Mouse (Mus musculus) lung, adult 2 months (tissue): Measurements from ENCODE around the gene Casr. TPM values are rescaled to one million over a fixed set of nuclear protein-coding genes. Genes with fewer than 3 reads are reported as not detected.

ENCODE experiments used
- DNase-seq: peaks from one replicate; pipeline ENCODE4 v3.0.0; 2022
- H3K4me1 ChIP-seq: fragments of 200-500 bp; 2 replicates; pipeline ENCODE4 v1.6.1; 2011; ENCODE audit warnings: low read length; ENCODE audit not compliant: control insufficient read depth, insufficient read depth
- H3K4me3 ChIP-seq: fragments of 200-500 bp; replicated peaks from 2 replicates; pipeline ENCODE3; 2011; ENCODE audit warnings: low read depth, mild to moderate bottlenecking, control low read depth, low read length; ENCODE audit errors: extremely low read depth
- CTCF ChIP-seq: fragments of 200-500 bp; IDR thresholded peaks from 2 replicates; pipeline ENCODE4 v1.5.1; 2011; ENCODE audit warnings: mild to moderate bottlenecking, low read length, control low read depth; ENCODE audit not compliant: insufficient read depth
- POLR2A ChIP-seq: fragments of 200-500 bp; IDR thresholded peaks from 2 replicates; pipeline ENCODE4 v1.6.1; 2011; ENCODE audit warnings: low read depth, mild to moderate bottlenecking, control low read depth, low read length, borderline replicate concordance; ENCODE audit errors: extremely low read depth
- WGBS: fragments of 180-500 bp; shearing (Covaris S2); methylation state at CpG from one replicate; pipeline ENCODE4 v1.1.7; 2018; 5-methylcytosine and 5-hydroxymethylcytosine counted together
- polyA plus RNA-seq: library from polyadenylated mRNA; depleted of rRNA; stranded (reverse); fragments of >200 nt; gene quantifications from 2 replicates; pipeline ENCODE4 v1.2.3, GENCODE M21; 2012

Gene Casr
- polyA plus RNA-seq, 1 experiment: 0.07 TPM

GRCm38 (mm10) chr16:36553624-36554023 is 8.3 kb downstream of the Casr start:
- DNase-seq: no peak
- no peak overlapping the region for H3K4me3 ChIP-seq
- WGBS: 95% methylated on average over 3 of the region's 3 CpGs
- 0 out of 2 replicates have a peak, but pooled peaks have one; percentile 7 for TF ChIP-seq CTCF
- no peak for TF ChIP-seq POLR2A
- H3K4me1 ChIP-seq: no peaks in the 10 kb centered on the region

- no peak for TF ChIP-seq CTCF
- TF ChIP-seq POLR2A: no peak
- no peak for DNase-seq
- H3K4me3 ChIP-seq: no peak overlapping the region
- H3K4me1 ChIP-seq: no peaks in the 10 kb centered on the region
- WGBS: 59% methylated on average over 4 of the region's 4 CpGs
Observed at GRCm38 (mm10) chr16:36545333-36545732, 16.6 kb downstream of the Casr start.

- WGBS: 60% methylated on average over 3 of the region's 3 CpGs
- DNase-seq: no peak
- no peak overlapping the region for H3K4me3 ChIP-seq
- no peak for TF ChIP-seq POLR2A
- TF ChIP-seq CTCF: no peak
- H3K4me1 ChIP-seq: no peaks in the 10 kb centered on the region
Observed at GRCm38 (mm10) chr16:36543091-36543490, 18.9 kb downstream of the Casr start.

- Histone ChIP-seq H3K4me1 (no peaks in the 10 kb centered on the region), H3K4me3 (no peak overlapping the region)
- WGBS: 61% methylated on average over 6 of the region's 6 CpGs
- TF ChIP-seq CTCF (no peak), POLR2A (no peak)
- no peak for DNase-seq
Observed at GRCm38 (mm10) chr16:36540834-36541233, 21.1 kb downstream of the Casr start.

- TF ChIP-seq POLR2A: no peak
- no peak for TF ChIP-seq CTCF
- no peaks in the 10 kb centered on the region for H3K4me1 ChIP-seq
- DNase-seq: no peak
- H3K4me3 ChIP-seq: no peak overlapping the region
- WGBS: 66% methylated on average over 11 of the region's 11 CpGs
Observed at GRCm38 (mm10) chr16:36532981-36533687, 28.8 kb downstream of the Casr start.

GRCm38 (mm10) chr16:36532046-36532445 is 29.9 kb downstream of the Casr start:
- H3K4me1 ChIP-seq: no peaks in the 10 kb centered on the region
- no peak overlapping the region for H3K4me3 ChIP-seq
- WGBS: 69% methylated on average over 4 of the region's 4 CpGs
- DNase-seq: no peak
- TF ChIP-seq CTCF (no peak), POLR2A (no peak)

- DNase-seq: no peak
- Histone ChIP-seq H3K4me1 (no peaks in the 10 kb centered on the region), H3K4me3 (no peak overlapping the region)
- TF ChIP-seq POLR2A (no peak), CTCF (no peak)
- 45% methylated on average over 5 of the region's 5 CpGs for WGBS
Observed at GRCm38 (mm10) chr16:36531630-36532029, 30.3 kb downstream of the Casr start.

GRCm38 (mm10) chr16:36530566-36531552 is 31.1 kb downstream of the Casr start:
- DNase-seq: no peak
- TF ChIP-seq POLR2A (no peak), CTCF (no peak)
- 39% methylated on average over 15 of the region's 15 CpGs for WGBS
- Histone ChIP-seq H3K4me1 (no peaks in the 10 kb centered on the region), H3K4me3 (no peak overlapping the region)

- Histone ChIP-seq H3K4me3 (no peak overlapping the region), H3K4me1 (no peaks in the 10 kb centered on the region)
- no peak for DNase-seq
- 78% methylated on average over 3 of the region's 3 CpGs for WGBS
- no peak for TF ChIP-seq CTCF
- TF ChIP-seq POLR2A: no peak
Observed at GRCm38 (mm10) chr16:36528822-36529221, 33.1 kb downstream of the Casr start.
